Comparison of ENCODE assay signal across 24 mouse cellular contexts in genomic region chr8:8726547-8726946, GRCm38 (mm10).
"Had no signal": no experiment of that assay in that cellular context is flagged by ENCODE, and none has a peak within 500 bp of the region (broad histone marks: within the 10 kb centered on the region; RNA-seq: fewer than 3 reads in every experiment).

No protein-coding gene starts in this region.

- ATAC-seq: intestine, embryonic 16.5 days had no signal

- H3K4me3 ChIP-seq: gastrocnemius, adult 2 months; heart, embryonic 13.5 days; heart, embryonic 15.5 days; layer of hippocampus, adult 2 months; left cerebral cortex, adult 2 months; limb, embryonic 10.5 days; limb, embryonic 12.5 days; liver, embryonic 13.5 days; liver, embryonic 15.5 days had no signal

- H3K4me1 ChIP-seq: heart, embryonic 13.5 days; heart, embryonic 15.5 days; limb, embryonic 10.5 days; limb, embryonic 12.5 days; liver, embryonic 13.5 days; liver, embryonic 15.5 days had no signal

- H3K9me3 ChIP-seq: heart, embryonic 13.5 days; heart, embryonic 15.5 days; limb, embryonic 10.5 days; limb, embryonic 12.5 days; liver, embryonic 13.5 days; liver, embryonic 15.5 days had no signal

- H3K27ac ChIP-seq: gastrocnemius, adult 2 months; heart, embryonic 13.5 days; heart, embryonic 15.5 days; hindbrain, embryonic 14.5 days; layer of hippocampus, adult 2 months; left cerebral cortex, adult 2 months; limb, embryonic 10.5 days; limb, embryonic 12.5 days; liver, embryonic 13.5 days; liver, embryonic 15.5 days had no signal

- DNase-seq: gastrocnemius, adult 2 months; gastrocnemius, postnatal 10 days; gastrocnemius, postnatal 25 days; heart, adult 18-20 months; heart, postnatal 14 days; heart, postnatal 36 days; kidney, adult 11 months; kidney, adult 2 months; kidney, postnatal 10 days; kidney, postnatal 25 days; kidney, postnatal 4 days; liver; liver, embryonic 13.5 days had no signal

- H3K27me3 ChIP-seq: heart, embryonic 13.5 days; heart, embryonic 15.5 days; liver, embryonic 13.5 days; liver, embryonic 15.5 days had no signal

- H3K36me3 ChIP-seq: heart, embryonic 13.5 days; heart, embryonic 15.5 days; limb, embryonic 10.5 days; limb, embryonic 12.5 days; liver, embryonic 13.5 days; liver, embryonic 15.5 days had no signal

- H3K9ac ChIP-seq: heart, embryonic 13.5 days; heart, embryonic 15.5 days; hindbrain, embryonic 14.5 days; limb, embryonic 12.5 days; liver, embryonic 13.5 days; liver, embryonic 15.5 days had no signal

- H3K4me2 ChIP-seq: heart, embryonic 11.5 days; heart, embryonic 13.5 days; heart, embryonic 15.5 days; hindbrain, embryonic 14.5 days; limb, embryonic 12.5 days; liver, embryonic 11.5 days; liver, embryonic 13.5 days; liver, embryonic 15.5 days had no signal
